Mouse (Mus musculus): ENCODE data around the gene Ttc9.
A peak's percentile ranks its signal among the peaks of the same experiment; 100 is the strongest.

The Ttc9 gene

GRCm38 (mm10) chr12:81662076-81662475 is 31.0 kb downstream of the Ttc9 start:
- no peak for DNase-seq

DNA sequence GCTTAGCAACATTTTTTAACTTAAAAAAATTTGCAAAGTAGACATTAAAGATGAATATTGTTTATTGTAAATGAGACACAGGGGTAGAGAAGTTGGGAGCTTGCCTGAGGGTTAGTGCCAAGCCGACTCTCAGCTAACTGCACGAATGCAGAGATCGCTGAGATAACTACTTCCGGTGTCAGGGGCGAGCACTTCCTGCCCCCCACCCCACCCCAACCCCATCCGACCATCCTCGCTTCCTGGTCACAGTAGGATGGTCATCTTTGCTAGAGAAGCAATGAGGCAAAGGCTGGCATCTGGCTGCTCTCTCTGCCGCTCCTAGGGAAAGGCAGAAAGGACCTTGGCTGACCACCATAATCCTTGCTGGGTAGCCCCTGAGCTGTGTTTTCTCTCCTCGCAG is 32.1 kb downstream of the Ttc9 start:
- no peak for DNase-seq

- DNase-seq, result no peak
Measured at GRCm38 (mm10) chr12:81663906-81664305, 32.9 kb downstream of the Ttc9 start.

DNA sequence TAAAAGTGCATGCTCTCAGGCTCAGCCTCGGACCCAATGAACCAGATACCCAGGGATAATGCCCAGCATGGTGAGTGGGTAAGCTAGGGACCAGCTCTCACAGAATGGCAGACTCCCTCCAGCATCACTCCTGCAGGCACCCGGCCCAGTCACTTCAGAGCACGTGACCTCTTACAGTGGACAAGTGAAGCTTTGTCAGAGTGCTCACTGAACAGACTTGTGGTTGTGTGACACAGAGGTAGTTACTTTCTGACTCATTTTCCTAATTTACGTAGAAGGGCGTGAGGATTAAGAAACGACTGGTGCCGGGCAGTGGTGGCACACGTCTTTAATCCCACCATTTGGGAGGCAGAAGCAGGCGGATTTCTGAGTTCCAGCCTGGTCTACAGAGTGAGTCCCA is 37.4 kb downstream of the Ttc9 start:
- no peak for DNase-seq

- no peak for DNase-seq
Measured at GRCm38 (mm10) chr12:81675557-81675956, 44.5 kb downstream of the Ttc9 start.

DNA sequence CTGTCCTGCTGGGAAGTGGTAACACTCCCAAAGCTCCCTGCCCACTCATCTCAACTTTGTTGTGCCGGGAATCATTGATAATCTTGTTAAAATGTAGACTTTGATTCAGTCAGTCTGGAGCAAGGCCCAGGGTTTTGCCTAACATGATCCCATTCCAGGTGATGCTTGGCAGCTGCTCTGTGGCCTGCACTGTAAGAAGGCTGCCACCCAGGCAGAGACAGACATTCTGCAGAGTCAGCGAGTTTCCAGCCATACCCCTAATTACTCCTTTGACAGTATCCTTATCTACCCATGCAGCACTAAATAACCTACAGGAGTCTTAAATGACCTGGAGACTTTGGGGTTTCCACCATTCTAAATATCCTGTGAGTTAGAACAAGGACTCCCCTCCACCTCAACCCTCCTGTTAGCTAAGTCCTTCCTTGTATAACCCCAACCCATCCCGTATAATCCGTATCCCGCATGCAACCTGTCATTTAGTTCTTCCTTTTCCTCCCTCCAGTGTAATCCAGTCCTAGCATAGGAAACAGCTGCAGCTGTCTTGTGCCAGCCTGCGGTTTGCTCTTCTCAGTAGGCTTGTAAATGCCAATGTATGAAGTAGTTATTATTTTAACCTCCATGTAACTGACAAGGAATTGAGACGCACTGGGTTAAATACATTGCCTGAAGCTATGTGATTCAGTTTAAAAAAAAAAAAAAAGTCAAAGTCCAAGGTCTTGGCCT is 48.9 kb downstream of the Ttc9 start:
- DNase-seq, result no peak

DNA sequence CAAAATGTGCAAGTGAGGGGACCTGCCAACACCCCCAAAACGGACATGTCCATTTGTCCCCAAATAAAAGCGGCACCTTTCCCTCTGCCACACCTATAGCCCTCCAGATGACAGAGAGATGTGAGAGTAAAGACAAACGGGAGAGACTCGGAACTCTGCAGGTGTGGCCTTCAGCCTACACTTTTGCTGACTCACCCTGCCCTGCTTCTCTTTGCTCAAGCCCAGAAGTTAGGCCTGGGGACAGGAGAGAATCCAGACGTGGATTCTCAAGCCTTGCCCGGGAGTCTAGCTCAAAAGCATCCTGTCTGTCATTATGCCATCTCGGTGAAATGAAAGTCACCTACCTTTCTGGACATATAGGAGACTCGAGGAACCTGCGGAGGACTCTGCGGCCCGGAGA is 52.3 kb downstream of the Ttc9 start:
- DNase-seq, result no peak

DNA sequence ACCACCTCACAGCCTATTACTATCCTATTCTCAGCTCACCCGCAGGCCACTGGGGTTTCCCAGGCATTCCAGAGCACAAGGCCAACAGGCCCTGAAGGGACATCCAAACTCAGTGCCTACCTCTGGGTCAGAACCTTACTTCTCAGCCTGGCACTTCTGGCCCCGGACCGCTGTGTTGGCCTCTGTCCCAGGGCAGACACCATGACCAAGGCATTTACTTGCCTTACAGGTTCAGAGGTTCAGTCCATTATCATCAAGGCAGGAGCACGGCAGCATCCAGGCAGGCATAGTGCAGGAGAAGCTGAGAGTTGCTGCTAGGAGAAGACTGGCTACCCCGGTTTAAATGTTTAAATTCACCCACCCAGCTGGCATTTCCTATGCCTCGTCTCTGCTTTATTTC is 53.0 kb downstream of the Ttc9 start:
- DNase-seq, result no peak

GRCm38 (mm10) chr12:81685981-81686380 is 54.9 kb downstream of the Ttc9 start:
- DNase-seq, result no peak

GRCm38 (mm10) chr12:81686406-81687117 is 55.5 kb downstream of the Ttc9 start:
- DNase-seq, result no peak

DNA sequence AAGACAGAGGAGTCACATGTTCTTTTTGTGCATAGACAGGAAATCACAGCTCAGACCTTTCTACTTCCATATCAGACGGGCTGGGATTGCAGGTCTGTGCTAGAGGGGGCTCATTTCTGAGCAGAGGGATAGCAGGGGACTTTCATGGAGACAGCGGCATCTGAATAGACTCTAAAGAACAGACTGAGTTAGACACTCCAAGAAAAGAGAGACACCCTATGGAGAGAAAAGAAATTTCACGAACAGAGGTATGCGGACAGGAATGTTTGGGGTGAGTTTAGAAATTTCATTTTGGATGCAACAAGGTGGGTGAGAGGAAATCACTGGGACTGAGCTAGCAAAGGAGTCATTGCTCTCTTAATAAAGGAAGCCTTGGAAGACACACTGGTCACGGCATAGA is 56.8 kb downstream of the Ttc9 start:
- no peak for DNase-seq

DNA sequence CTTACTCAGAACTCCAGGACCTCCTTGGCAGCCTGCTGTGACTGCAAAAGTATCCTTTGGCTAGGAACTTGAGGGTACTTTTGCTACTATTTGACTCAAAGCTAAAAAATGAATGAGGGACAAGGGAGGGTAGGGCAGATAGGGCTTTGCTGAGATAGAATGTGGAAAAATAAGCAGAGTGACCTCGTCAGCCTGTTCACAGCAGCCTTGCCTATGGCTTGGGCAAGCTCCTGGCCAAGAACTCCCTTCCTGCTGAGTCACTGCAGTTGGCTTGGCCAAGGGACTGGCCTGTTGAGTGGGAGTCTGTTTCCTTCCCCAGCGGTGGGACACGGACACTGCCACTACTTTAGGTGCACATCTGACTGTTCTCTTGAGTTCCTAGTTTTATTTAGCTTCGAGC is 57.5 kb downstream of the Ttc9 start:
- DNase-seq, result no peak

GRCm38 (mm10) chr12:81689505-81690056 is 58.5 kb downstream of the Ttc9 start:
- DNase-seq, result no peak

DNA sequence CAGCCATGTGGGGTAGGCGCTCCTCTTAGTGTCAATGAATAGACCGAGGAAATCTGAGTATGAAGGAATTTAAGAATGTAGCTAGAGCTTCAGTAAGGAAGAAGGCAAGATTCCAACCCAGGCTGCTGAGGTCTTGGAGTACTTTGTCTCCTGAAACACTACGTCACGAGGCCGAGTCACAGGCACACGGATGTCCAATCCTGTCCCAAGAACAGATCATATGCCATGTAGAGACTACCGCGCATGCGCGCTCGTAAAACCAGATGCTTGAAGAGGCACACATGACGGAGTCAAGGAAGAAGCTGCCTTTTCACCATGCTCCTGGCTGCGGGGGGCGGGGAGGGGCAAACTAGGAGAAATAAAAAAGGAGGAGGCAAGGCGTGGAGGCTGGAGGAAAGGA is 59.1 kb downstream of the Ttc9 start:
- no peak for DNase-seq

- peak; percentile 16 for DNase-seq
Measured at GRCm38 (mm10) chr12:81690751-81691150, 59.7 kb downstream of the Ttc9 start.

- DNase-seq, result no peak
Measured at GRCm38 (mm10) chr12:81691177-81691730, 60.2 kb downstream of the Ttc9 start.

GRCm38 (mm10) chr12:81698011-81698410 is 67.0 kb downstream of the Ttc9 start:
- peak; percentile 38 for DNase-seq

DNA sequence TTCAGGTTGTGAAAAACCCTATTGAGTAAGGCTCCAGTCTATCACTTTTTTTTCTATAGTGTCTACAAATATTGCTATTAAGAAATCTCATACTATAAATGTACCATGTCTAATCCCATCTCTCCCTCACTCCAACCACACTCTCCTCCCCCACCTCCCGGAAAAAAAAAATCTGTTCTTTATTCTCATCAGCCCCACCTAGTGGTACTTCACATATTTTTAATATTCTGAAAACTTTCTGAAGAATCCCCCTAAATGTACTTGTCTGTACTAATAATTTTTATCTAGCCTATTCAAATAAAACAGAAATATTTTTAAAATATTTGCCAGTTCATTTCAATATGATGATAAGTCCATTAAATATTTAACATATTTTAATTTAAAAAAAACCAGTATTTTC is 71.9 kb downstream of the Ttc9 start:
- no peak for DNase-seq

- no peak for DNase-seq
Measured at GRCm38 (mm10) chr12:81712618-81713017, 81.6 kb downstream of the Ttc9 start.
